Mouse (Mus musculus) regulatory T cell (primary cell): Measurements from ENCODE around the gene Vegfa.
"Not testable (repeated sequence)": the region's sequence is repeated elsewhere in the genome, so short reads cannot be mapped to it uniquely, and the experiment has no call there.

Experiments
- in situ Hi-C: fragments of 300-600 bp; cut with MboI, MseI; formaldehyde crosslinking; loops from one replicate; pipeline ENCODE4 v1.15.1; 2025; ENCODE audit warnings: high pct_unique_total_duplicates

The Vegfa gene

GRCm38 (mm10) chr17:45999366-45999940, 32.7 kb downstream of the Vegfa start:
- in situ Hi-C loops, result no loop called here

- in situ Hi-C loops, result no loop called here
Observed at GRCm38 (mm10) chr17:45998363-45998762, 33.8 kb downstream of the Vegfa start.

- in situ Hi-C loops, result no loop called here
Observed at GRCm38 (mm10) chr17:45996921-45997444, 35.2 kb downstream of the Vegfa start.

GRCm38 (mm10) chr17:45994281-45994817, 37.8 kb downstream of the Vegfa start:
- in situ Hi-C loops, result no loop called here

- in situ Hi-C loops, result no loop called here
Observed at GRCm38 (mm10) chr17:45986915-45987314, 45.3 kb downstream of the Vegfa start.

GRCm38 (mm10) chr17:45986374-45986773, 45.8 kb downstream of the Vegfa start:
- in situ Hi-C loops, result no loop called here

GRCm38 (mm10) chr17:45983185-45983584, 49.0 kb downstream of the Vegfa start:
- in situ Hi-C loops, result not testable (repeated sequence)

GRCm38 (mm10) chr17:45981841-45982240, 50.3 kb downstream of the Vegfa start:
- in situ Hi-C loops, result no loop called here

GRCm38 (mm10) chr17:45979025-45979805, 53.0 kb downstream of the Vegfa start:
- in situ Hi-C loops, result no loop called here

- in situ Hi-C loops, result no loop called here
Observed at GRCm38 (mm10) chr17:45974461-45974860, 57.7 kb downstream of the Vegfa start.

- in situ Hi-C loops, result no loop called here
Observed at GRCm38 (mm10) chr17:45973214-45973613, 59.0 kb downstream of the Vegfa start.

GRCm38 (mm10) chr17:45972405-45972804, 59.8 kb downstream of the Vegfa start:
- in situ Hi-C loops, result no loop called here

GRCm38 (mm10) chr17:45971800-45972199, 60.4 kb downstream of the Vegfa start:
- in situ Hi-C loops, result no loop called here

GRCm38 (mm10) chr17:45970741-45971550, 61.2 kb downstream of the Vegfa start:
- in situ Hi-C loops, result no loop called here

GRCm38 (mm10) chr17:45969596-45969995, 62.6 kb downstream of the Vegfa start:
- in situ Hi-C loops, result no loop called here

GRCm38 (mm10) chr17:45968341-45968740, 63.8 kb downstream of the Vegfa start:
- in situ Hi-C loops, result no loop called here
